Mouse (Mus musculus) neural tube, embryonic 12.5 days (tissue): ENCODE measurements at regions not wholly inside any gene's neighbourhood (a gene's known extent, or its start where the extent isn't known, plus 50 kb on each side); places are given as distances from the start of the nearest gene placed in this dataset.

Experiments used
- ATAC-seq: fragments of 200-750 bp; cut with Nextera tagmentation; 2 replicates; pipeline ENCODE4 v1.8.0; 2017; ENCODE audit warnings: low read depth, mild to moderate bottlenecking, moderate TSS enrichment, moderate library complexity; ENCODE audit not compliant: low FRiP score
- H3K27ac ChIP-seq: fragments of 300-500 bp; sonication (generic); 2 replicates; pipeline ENCODE4 v1.5.1; 2016
- H3K27me3 ChIP-seq: fragments of 300-500 bp; sonication (generic); replicated peaks from 2 replicates; pipeline ENCODE4 v1.6.1; 2016; ENCODE audit warnings: mild to moderate bottlenecking
- H3K36me3 ChIP-seq: fragments of 300-500 bp; sonication (generic); 2 replicates; pipeline ENCODE4 v1.6.1; 2016; ENCODE audit warnings: mild to moderate bottlenecking
- H3K4me1 ChIP-seq: fragments of 300-500 bp; sonication (generic); 2 replicates; pipeline ENCODE4 v1.6.1; 2016
- H3K4me2 ChIP-seq: fragments of 300-500 bp; sonication (generic); replicated peaks from 2 replicates; pipeline ENCODE4 v1.6.1; 2016; ENCODE audit warnings: mild to moderate bottlenecking
- H3K4me3 ChIP-seq: fragments of 300-500 bp; sonication (generic); 2 replicates; pipeline ENCODE4 v1.5.1; 2016
- H3K9ac ChIP-seq: fragments of 300-500 bp; sonication (generic); 2 replicates; pipeline ENCODE4 v1.6.1; 2016; ENCODE audit warnings: mild to moderate bottlenecking
- H3K9me3 ChIP-seq: fragments of 300-500 bp; sonication (generic); 2 replicates; pipeline ENCODE4 v1.6.1; 2016; ENCODE audit warnings: mild to moderate bottlenecking
- WGBS: fragments of 180-500 bp; shearing (Covaris S2); methylation state at CpG from one replicate; pipeline ENCODE4 v1.1.7; 2016; 5-methylcytosine and 5-hydroxymethylcytosine counted together

- no peak overlapping the region for H3K4me2 ChIP-seq
- ATAC-seq, result no peak
Observed at GRCm38 (mm10) chr2:144176508-144177170, 93.8 kb upstream of the Mgme1 start.

DNA sequence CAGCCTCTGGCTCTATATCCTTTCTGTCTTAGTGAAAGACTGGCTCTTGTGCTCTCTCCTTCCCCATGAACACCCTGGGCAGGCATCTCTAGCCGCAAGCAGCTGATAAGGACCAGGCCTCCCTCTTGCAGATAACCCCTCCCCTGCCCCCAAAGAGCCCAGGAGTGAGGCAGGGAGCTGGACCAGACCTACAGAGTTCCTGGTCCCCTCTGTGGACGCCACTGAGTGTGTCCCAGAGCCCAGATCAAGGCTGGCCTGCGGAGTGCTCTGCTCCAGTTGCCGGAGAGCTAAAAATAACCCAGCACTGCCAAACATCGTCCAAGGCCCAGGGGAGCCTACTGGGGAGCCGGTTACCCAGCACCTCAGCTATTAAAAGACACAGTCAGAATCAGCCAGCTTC is 93.2 kb upstream of the Mgme1 start:
- ATAC-seq, result no peak
- Histone ChIP-seq H3K4me2 (no peak overlapping the region), H3K27me3 (no peaks in the 10 kb centered on the region), H3K4me3 (no peak overlapping the region), H3K27ac (no peak overlapping the region), H3K4me1 (peaks cover 5% of the 10 kb centered on the region; the same call in 1 of the 2 replicates), H3K9me3 (no peaks in the 10 kb centered on the region), H3K36me3 (no peaks in the 10 kb centered on the region), H3K9ac (no peak overlapping the region)
- WGBS, result 64% methylated on average over 6 of the region's 6 CpGs

More at GRCm38 (mm10) chr2:144176508-144177170, 93.8 kb upstream of the Mgme1 start:
- Histone ChIP-seq H3K36me3 (no peaks in the 10 kb centered on the region), H3K9me3 (no peaks in the 10 kb centered on the region), H3K4me3 (no peak overlapping the region), H3K4me1 (peaks cover 6% of the 10 kb centered on the region; the same call in 1 of the 2 replicates), H3K27ac (no peak overlapping the region), H3K27me3 (no peaks in the 10 kb centered on the region), H3K9ac (no peak overlapping the region)
- 91% methylated on average over 9 of the region's 9 CpGs for WGBS

DNA sequence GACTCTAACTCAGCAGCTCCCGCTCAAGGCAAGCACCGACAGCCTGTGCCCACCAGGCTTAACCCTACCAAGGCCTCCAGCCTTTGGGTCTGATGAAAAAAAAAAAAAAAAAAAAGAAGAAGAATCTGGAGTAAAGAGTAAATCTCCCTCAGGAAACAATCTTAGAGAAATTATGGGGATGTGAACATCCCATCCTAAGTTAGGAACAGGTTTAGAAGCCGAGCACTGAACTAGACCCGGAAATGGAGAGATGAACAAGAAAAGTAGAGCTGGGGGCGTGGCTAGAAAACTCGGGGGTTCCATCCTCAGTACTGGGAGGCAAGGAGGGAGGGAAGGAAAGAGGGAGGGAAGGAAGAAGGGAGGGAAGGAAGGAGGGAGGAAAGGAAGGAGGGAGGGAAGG is 92.5 kb upstream of the Mgme1 start:
- H3K9ac ChIP-seq, result no peak overlapping the region
- H3K27me3 ChIP-seq, result no peaks in the 10 kb centered on the region
- ATAC-seq, result no peak
- no peaks in the 10 kb centered on the region for H3K36me3 ChIP-seq
- H3K9me3 ChIP-seq, result no peaks in the 10 kb centered on the region
- H3K27ac ChIP-seq, result no peak overlapping the region
- 80% methylated on average over 6 of the region's 6 CpGs for WGBS
- H3K4me2 ChIP-seq, result no peak overlapping the region
- H3K4me1 ChIP-seq, result no peaks in the 10 kb centered on the region
- H3K4me3 ChIP-seq, result no peak overlapping the region

- no peak for ATAC-seq
- Histone ChIP-seq H3K4me1 (no peaks in the 10 kb centered on the region), H3K36me3 (no peaks in the 10 kb centered on the region), H3K4me3 (no peak overlapping the region), H3K27ac (no peak overlapping the region), H3K4me2 (no peak overlapping the region), H3K9ac (no peak overlapping the region), H3K9me3 (no peaks in the 10 kb centered on the region), H3K27me3 (no peaks in the 10 kb centered on the region)
- 85% methylated on average over 5 of the region's 5 CpGs for WGBS
Observed at GRCm38 (mm10) chr2:144182108-144182507, 88.4 kb upstream of the Mgme1 start.

DNA sequence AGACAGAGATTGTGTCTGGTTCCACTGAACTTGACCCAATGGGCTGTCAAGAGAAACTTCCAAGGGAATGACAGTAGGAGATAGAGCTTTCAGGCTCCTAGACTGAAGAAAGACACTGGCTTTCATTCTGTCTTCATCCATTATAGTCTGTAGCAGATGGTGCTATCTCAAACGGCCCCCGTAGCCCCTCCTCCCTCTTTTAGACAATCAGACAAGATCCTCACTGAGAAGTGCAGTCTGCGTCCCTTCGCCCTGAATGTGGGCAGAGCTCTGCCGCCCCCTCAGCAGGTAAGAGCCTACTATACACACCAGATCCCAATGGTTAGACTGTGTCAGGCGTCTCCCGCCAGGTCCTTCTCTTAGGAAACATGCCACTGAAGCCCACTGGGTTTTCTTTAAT is 87.9 kb upstream of the Mgme1 start:
- Histone ChIP-seq H3K27me3 (no peaks in the 10 kb centered on the region), H3K9ac (no peak overlapping the region), H3K9me3 (no peaks in the 10 kb centered on the region), H3K4me1 (no peaks in the 10 kb centered on the region), H3K4me3 (no peak overlapping the region), H3K27ac (no peak overlapping the region), H3K4me2 (no peak overlapping the region), H3K36me3 (no peaks in the 10 kb centered on the region)
- ATAC-seq, result no peak
- WGBS, result 60% methylated on average over 7 of the region's 7 CpGs

- Histone ChIP-seq H3K9me3 (no peaks in the 10 kb centered on the region), H3K4me1 (no peaks in the 10 kb centered on the region), H3K9ac (no peak overlapping the region), H3K4me2 (no peak overlapping the region), H3K36me3 (no peaks in the 10 kb centered on the region), H3K4me3 (no peak overlapping the region), H3K27ac (no peak overlapping the region), H3K27me3 (no peaks in the 10 kb centered on the region)
- 87% methylated on average over 5 of the region's 5 CpGs for WGBS
- no peak for ATAC-seq
Observed at GRCm38 (mm10) chr2:144183371-144183944, 87.0 kb upstream of the Mgme1 start.

DNA sequence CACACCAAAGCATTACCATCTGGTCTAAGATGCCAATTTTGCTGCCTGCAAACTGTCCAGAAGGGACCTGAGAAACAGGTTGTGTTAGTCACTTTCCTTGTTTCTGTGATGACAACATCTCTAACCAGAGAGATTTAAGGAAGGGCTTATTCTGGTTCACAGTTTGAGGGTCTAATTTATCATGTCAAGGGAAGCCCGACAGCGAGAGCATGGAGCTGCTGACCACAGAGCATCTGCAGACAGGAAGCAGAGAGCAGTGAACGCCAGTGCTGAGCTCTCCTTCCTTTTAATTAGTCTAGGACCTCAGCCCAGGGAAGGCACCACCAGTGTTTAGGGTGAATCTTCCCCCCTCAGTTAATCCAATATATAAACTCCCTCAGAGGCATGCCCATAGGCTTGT is 85.3 kb upstream of the Mgme1 start:
- ATAC-seq, result no peak
- Histone ChIP-seq H3K9ac (no peak overlapping the region), H3K4me2 (no peak overlapping the region), H3K27me3 (no peaks in the 10 kb centered on the region; the same call in 1 of the 2 replicates), H3K9me3 (no peaks in the 10 kb centered on the region), H3K4me3 (no peak overlapping the region), H3K4me1 (no peaks in the 10 kb centered on the region), H3K36me3 (no peaks in the 10 kb centered on the region), H3K27ac (no peak overlapping the region)
- WGBS, result 85% methylated on average over 3 of the region's 3 CpGs

DNA sequence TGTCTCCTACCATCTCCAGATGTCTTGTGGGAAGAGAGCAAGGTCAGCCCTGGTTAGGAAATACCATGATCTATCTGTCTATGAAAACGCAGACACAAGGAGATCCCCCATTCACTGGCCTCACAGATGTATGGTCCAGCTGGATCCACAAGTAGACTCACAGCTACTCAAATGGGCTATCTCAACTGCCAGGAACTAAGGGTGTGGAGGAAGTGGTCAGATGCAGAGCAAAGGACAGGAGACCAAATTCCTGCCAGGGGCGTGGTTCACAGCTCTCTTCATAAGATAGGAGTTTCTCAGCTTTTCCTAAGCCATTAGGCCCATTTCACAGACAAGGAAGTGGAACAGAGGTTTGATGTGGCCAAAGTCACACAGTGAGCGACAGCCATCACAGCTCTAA is 84.0 kb upstream of the Mgme1 start:
- Histone ChIP-seq H3K9ac (no peak overlapping the region), H3K27ac (no peak overlapping the region), H3K36me3 (no peaks in the 10 kb centered on the region), H3K27me3 (no peaks in the 10 kb centered on the region; the same call in 1 of the 2 replicates), H3K4me1 (no peaks in the 10 kb centered on the region), H3K9me3 (no peaks in the 10 kb centered on the region), H3K4me2 (no peak overlapping the region), H3K4me3 (no peak overlapping the region)
- 84% methylated on average over 3 of the region's 3 CpGs for WGBS
- ATAC-seq, result no peak

DNA sequence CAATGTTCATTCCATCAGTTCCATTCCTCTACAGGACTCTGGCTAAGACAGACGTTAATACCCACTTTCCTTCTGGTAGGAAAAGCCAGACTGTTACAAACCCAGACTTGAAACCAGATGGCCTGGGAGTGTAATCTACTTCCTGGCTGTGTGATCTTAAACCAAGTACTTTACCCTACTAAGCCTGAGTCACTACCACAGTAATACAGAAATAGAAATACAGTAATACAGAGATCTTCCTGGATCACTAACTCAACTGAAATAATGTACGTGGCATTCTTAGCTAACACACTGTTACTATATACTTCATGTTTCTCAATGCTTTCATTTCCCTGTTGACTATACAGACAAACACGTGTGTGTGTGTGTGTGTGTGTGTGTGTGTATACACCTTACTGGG is 82.4 kb upstream of the Mgme1 start:
- no peak for ATAC-seq
- no peak overlapping the region for H3K4me2 ChIP-seq

GRCm38 (mm10) chr2:144188485-144188884 is 82.0 kb upstream of the Mgme1 start:
- H3K4me1 ChIP-seq, result no peaks in the 10 kb centered on the region
- H3K4me2 ChIP-seq, result no peak overlapping the region
- no peaks in the 10 kb centered on the region for H3K36me3 ChIP-seq
- 48% methylated on average over 4 of the region's 4 CpGs for WGBS
- peak; percentile 50; the same call in 1 of the 2 replicates for ATAC-seq
- no peaks in the 10 kb centered on the region; the same call in 1 of the 2 replicates for H3K27me3 ChIP-seq
- H3K9ac ChIP-seq, result no peak overlapping the region
- H3K9me3 ChIP-seq, result no peaks in the 10 kb centered on the region
- no peak overlapping the region for H3K27ac ChIP-seq
- H3K4me3 ChIP-seq, result no peak overlapping the region

More for the DNA sequence above, 82.4 kb upstream of the Mgme1 start:
- no peak overlapping the region for H3K4me3 ChIP-seq
- no peaks in the 10 kb centered on the region for H3K9me3 ChIP-seq
- H3K9ac ChIP-seq, result no peak overlapping the region
- no peaks in the 10 kb centered on the region for H3K36me3 ChIP-seq
- no peaks in the 10 kb centered on the region for H3K4me1 ChIP-seq
- no peak overlapping the region for H3K27ac ChIP-seq
- 79% methylated on average over 3 of the region's 3 CpGs for WGBS
- H3K27me3 ChIP-seq, result no peaks in the 10 kb centered on the region; the same call in 1 of the 2 replicates

GRCm38 (mm10) chr2:144189756-144190155 is 80.7 kb upstream of the Mgme1 start:
- H3K27ac ChIP-seq, result no peak overlapping the region
- H3K27me3 ChIP-seq, result no peaks in the 10 kb centered on the region; the same call in 1 of the 2 replicates
- no peak for ATAC-seq
- 80% methylated on average over 7 of the region's 7 CpGs for WGBS
- no peak overlapping the region for H3K4me3 ChIP-seq
- H3K4me2 ChIP-seq, result no peak overlapping the region
- H3K36me3 ChIP-seq, result no peaks in the 10 kb centered on the region
- H3K9me3 ChIP-seq, result no peaks in the 10 kb centered on the region
- no peak overlapping the region for H3K9ac ChIP-seq
- H3K4me1 ChIP-seq, result no peaks in the 10 kb centered on the region

- no peak for ATAC-seq
- WGBS, result 81% methylated on average over 9 of the region's 9 CpGs
Observed at GRCm38 (mm10) chr2:144191018-144191417, 79.4 kb upstream of the Mgme1 start.

DNA sequence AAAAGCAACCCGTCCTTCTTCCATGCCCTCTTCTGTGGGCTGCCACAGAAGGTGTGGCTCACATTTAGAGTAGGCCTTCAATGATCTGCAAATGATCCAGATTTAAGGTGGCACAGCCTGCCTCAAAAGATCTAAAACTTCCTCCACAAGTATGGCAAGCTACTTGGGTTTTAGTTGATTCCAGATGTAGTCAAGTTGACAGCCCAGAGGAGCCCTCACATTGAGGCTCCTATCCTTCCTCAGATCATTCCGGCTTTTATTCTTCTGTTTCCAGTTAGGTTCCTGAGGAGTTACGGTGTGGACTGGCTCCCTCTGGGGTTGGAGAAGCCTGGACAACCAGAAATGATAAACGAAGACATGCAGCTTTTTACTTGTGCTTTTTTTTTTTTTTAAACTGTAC is 78.8 kb upstream of the Mgme1 start:
- Histone ChIP-seq H3K27ac (no peak overlapping the region), H3K4me1 (no peaks in the 10 kb centered on the region), H3K27me3 (no peaks in the 10 kb centered on the region; the same call in 1 of the 2 replicates), H3K9ac (no peak overlapping the region), H3K9me3 (no peaks in the 10 kb centered on the region), H3K36me3 (no peaks in the 10 kb centered on the region), H3K4me3 (no peak overlapping the region), H3K4me2 (no peak overlapping the region)
- no peak for ATAC-seq
- 82% methylated on average over 4 of the region's 4 CpGs for WGBS

More at GRCm38 (mm10) chr2:144191018-144191417, 79.4 kb upstream of the Mgme1 start:
- Histone ChIP-seq H3K9ac (no peak overlapping the region), H3K4me3 (no peak overlapping the region), H3K4me2 (no peak overlapping the region), H3K27ac (no peak overlapping the region), H3K4me1 (no peaks in the 10 kb centered on the region), H3K27me3 (no peaks in the 10 kb centered on the region; the same call in 1 of the 2 replicates), H3K9me3 (no peaks in the 10 kb centered on the region), H3K36me3 (no peaks in the 10 kb centered on the region)
